ENCODE assay signal across 23 mouse cellular contexts in genomic region chr17:3927106-3927505, GRCm38 (mm10).
A peak's percentile ranks its signal among the peaks of the same experiment; 100 is the strongest.
DNase-seq lines count a peak whose midpoint lies in the region; ATAC-seq and TF ChIP-seq lines count a peak whose summit lies in the region.
"Had no signal": no experiment of that assay in that cellular context is flagged by ENCODE, and none has a peak within 500 bp of the region (broad histone marks: within the 10 kb centered on the region; RNA-seq: fewer than 3 reads in every experiment).

No protein-coding gene starts in this region.

- no peaks in the 10 kb centered on the region for H3K27me3 ChIP-seq in hindbrain, postnatal 0 days (ENCODE audit: insufficient read depth, low read length)
- H3K27me3 ChIP-seq in hindbrain, embryonic 16.5 days (replicated peaks; ENCODE audit: control insufficient read depth, insufficient read depth, low read length), result no peaks in the 10 kb centered on the region
- H3K27me3 ChIP-seq: hindbrain, embryonic 15.5 days; intestine, embryonic 15.5 days; limb, embryonic 12.5 days; liver, embryonic 15.5 days; midbrain, embryonic 12.5 days had no signal

- no peak for ATAC-seq in hindbrain, postnatal 0 days
- ATAC-seq in hindbrain, embryonic 16.5 days, result no peak
- ATAC-seq: intestine, embryonic 15.5 days had no signal

- DNase-seq in cerebellum, postnatal 10 days, result peak; percentile 10 to 16
- no peak for DNase-seq in cerebellum, adult 11 months
- peak; percentile 37 for DNase-seq in hindbrain, postnatal 0 days (ENCODE audit: low spot score)
- peak; percentile 3 for DNase-seq in lung, postnatal 10 days
- no peak for DNase-seq in lung, adult 18-20 months
- peak; percentile 87 for DNase-seq in brain, embryonic 14.5 days (ENCODE audit: low read depth)
- DNase-seq: adrenal gland, adult 8-10 months; cerebellum, adult 11-12 months; cerebellum, adult 9-11 months; gastrocnemius, postnatal 14 days; heart, postnatal 14 days; kidney, adult 2 months; kidney, postnatal 4 days; thymus, postnatal 14 days had no signal

- H3K4me2 ChIP-seq in hindbrain, postnatal 0 days (ENCODE audit: low read depth, low read length), result no peak overlapping the region
- no peak overlapping the region for H3K4me2 ChIP-seq in hindbrain, embryonic 16.5 days (ENCODE audit: low read length)
- H3K4me2 ChIP-seq: hindbrain, embryonic 15.5 days; intestine, embryonic 15.5 days; limb, embryonic 12.5 days; liver, embryonic 15.5 days; midbrain, embryonic 12.5 days had no signal

- no peaks in the 10 kb centered on the region for H3K36me3 ChIP-seq in hindbrain, postnatal 0 days (ENCODE audit: insufficient read depth, low read length)
- H3K36me3 ChIP-seq in hindbrain, embryonic 16.5 days (ENCODE audit: control insufficient read depth, insufficient read depth, low read length), result no peaks in the 10 kb centered on the region
- H3K36me3 ChIP-seq: G1E; hindbrain, embryonic 10.5 days; hindbrain, embryonic 15.5 days; intestine, embryonic 15.5 days; limb, embryonic 12.5 days; liver, embryonic 15.5 days; midbrain, embryonic 12.5 days had no signal

- no peak overlapping the region for H3K9ac ChIP-seq in hindbrain, postnatal 0 days (replicated peaks; ENCODE audit: low read length)
- H3K9ac ChIP-seq in hindbrain, embryonic 16.5 days (ENCODE audit: low read depth, low read length), result no peak overlapping the region
- H3K9ac ChIP-seq: hindbrain, embryonic 15.5 days; intestine, embryonic 15.5 days; limb, embryonic 12.5 days; liver, embryonic 15.5 days; midbrain, embryonic 12.5 days had no signal

- no peak overlapping the region for H3K27ac ChIP-seq in hindbrain, postnatal 0 days
- H3K27ac ChIP-seq in hindbrain, embryonic 16.5 days (ENCODE audit: low read depth, low read length), result no peak overlapping the region
- H3K27ac ChIP-seq: hindbrain, embryonic 10.5 days; hindbrain, embryonic 15.5 days; intestine, embryonic 15.5 days; kidney, postnatal 0 days; limb, embryonic 12.5 days; liver, embryonic 15.5 days; midbrain, embryonic 12.5 days had no signal

- no peaks in the 10 kb centered on the region for H3K9me3 ChIP-seq in hindbrain, postnatal 0 days (ENCODE audit: low read length)
- H3K9me3 ChIP-seq in hindbrain, embryonic 16.5 days (ENCODE audit: control insufficient read depth, low read length), result no peaks in the 10 kb centered on the region
- H3K9me3 ChIP-seq: G1E; hindbrain, embryonic 10.5 days; hindbrain, embryonic 15.5 days; intestine, embryonic 15.5 days; limb, embryonic 12.5 days; liver, embryonic 15.5 days; midbrain, embryonic 12.5 days had no signal

- H3K4me3 ChIP-seq in hindbrain, postnatal 0 days (ENCODE audit: low read length), result no peak overlapping the region
- H3K4me3 ChIP-seq in hindbrain, embryonic 16.5 days (ENCODE audit: low read length), result no peak overlapping the region
- H3K4me3 ChIP-seq: hindbrain, embryonic 10.5 days; hindbrain, embryonic 15.5 days; intestine, embryonic 15.5 days; limb, embryonic 12.5 days; liver, embryonic 15.5 days; midbrain, embryonic 12.5 days had no signal

- TF ChIP-seq POLR2A in brain, embryonic 14.5 days (IDR thresholded peaks at IDR 0.05; ENCODE audit: borderline replicate concordance, extremely low read depth, insufficient read depth, insufficient read length, poor library complexity, severe bottlenecking), result no peak

- 57% methylated on average over 4 of the region's 4 CpGs for WGBS in hindbrain, postnatal 0 days
- WGBS in hindbrain, embryonic 16.5 days, result 71% methylated on average over 4 of the region's 4 CpGs

- no peak for TF ChIP-seq CTCF in hindbrain, postnatal 0 days (IDR thresholded peaks at IDR 0.05; ENCODE audit: low read depth)
- no peak for TF ChIP-seq CTCF in brain, embryonic 14.5 days (IDR thresholded peaks at IDR 0.05; ENCODE audit: borderline replicate concordance, extremely low read depth, insufficient read depth, insufficient read length)

- H3K4me1 ChIP-seq in hindbrain, postnatal 0 days (ENCODE audit: insufficient read depth, low read length), result no peaks in the 10 kb centered on the region
- H3K4me1 ChIP-seq in hindbrain, embryonic 16.5 days (ENCODE audit: control insufficient read depth, insufficient read depth, low read depth, low read length), result no peaks in the 10 kb centered on the region
- H3K4me1 ChIP-seq: hindbrain, embryonic 10.5 days; hindbrain, embryonic 15.5 days; intestine, embryonic 15.5 days; limb, embryonic 12.5 days; liver, embryonic 15.5 days; midbrain, embryonic 12.5 days had no signal

Comparison
In these comparisons a context has a peak if more than half of its experiments do, and no peak if none do; other contexts are left out.
1. DNase-seq: peak in cerebellum, postnatal 10 days (2 of 2), hindbrain, postnatal 0 days (single experiment), lung, postnatal 10 days (single experiment) and brain, embryonic 14.5 days (single experiment); none in cerebellum, adult 11 months (single experiment) and lung, adult 18-20 months (0 of 2).